Mouse (Mus musculus) erythroid progenitor cell, adult 5-6 weeks (primary cell): ENCODE results near the gene Setd2. TPM values are rescaled to one million over a fixed set of nuclear protein-coding genes. Genes with fewer than 3 reads are reported as not detected.

Experiments used
- ATAC-seq: replicated peaks from 2 replicates; pipeline ENCODE4 v1.8.0; 2016; ENCODE audit warnings: moderate number of reproducible peaks, mild to moderate bottlenecking, moderate TSS enrichment, inconsistent platforms; ENCODE audit not compliant: poor library complexity, low FRiP score, severe bottlenecking
- total RNA-seq, 2 experiments: library from RNA; stranded (forward) in 1 of 2; stranded (reverse) in 1 of 2; fragments of 150-400 nt in 1 of 2; fragments of 186-747, 209-891 nt in 1 of 2; gene quantifications; 2 replicates each; pipeline versions ENCODE4 v1.2.3 to v1.2.4; 2015 to 2017; ENCODE audit warnings: low replicate concordance in 2 of 2

Setd2 gene
- 157 and 174 TPM in 2 replicates for total RNA-seq (2015; ENCODE audit: low replicate concordance)
- 279 and 283 TPM in 2 replicates for total RNA-seq (2017; ENCODE audit: low replicate concordance)

DNA sequence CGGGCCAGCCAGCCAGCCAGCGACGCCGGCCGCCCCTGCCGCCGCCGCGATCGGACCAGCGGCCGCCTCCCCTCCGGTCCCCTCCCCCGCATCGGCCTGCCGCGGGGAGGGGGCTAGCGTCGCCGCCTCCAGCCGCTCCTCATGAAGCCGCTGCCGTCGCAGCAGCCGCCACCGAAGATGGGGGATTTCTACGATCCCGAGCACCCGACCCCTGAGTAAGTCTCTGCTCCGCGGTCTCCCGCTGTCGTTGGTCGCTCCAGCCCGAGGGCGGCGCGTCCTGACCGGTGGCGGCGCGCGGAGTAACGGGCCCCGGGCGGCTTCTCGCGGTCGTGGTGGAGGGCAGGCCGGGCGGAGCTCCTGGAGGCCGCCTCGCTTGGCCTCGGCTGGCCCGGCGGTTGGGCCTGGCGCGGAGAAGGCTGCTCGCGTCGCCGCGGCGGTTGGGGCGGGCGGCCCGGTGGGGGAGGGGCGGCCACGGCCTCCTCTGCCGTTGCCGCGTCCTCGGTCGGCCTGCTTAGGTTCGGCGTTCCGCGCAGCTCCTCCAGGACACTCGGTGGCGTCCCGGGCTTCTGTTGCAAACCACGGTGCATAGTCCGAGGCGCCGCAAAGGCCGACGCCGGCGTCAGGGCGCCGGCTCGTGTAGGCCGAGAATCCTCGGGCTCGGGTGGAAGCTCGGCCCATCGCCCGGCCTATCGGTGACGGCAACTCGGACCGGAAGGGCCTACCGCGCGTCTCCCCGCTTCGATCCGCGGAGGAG is at the start of gene Setd2:
Gene Setd2, plus strand, starts transcription at position 60 of the 754 bp plus-strand sequence.
- peak; percentile 44 for ATAC-seq

- ATAC-seq: no peak
Observed at GRCm38 (mm10) chr9:110488841-110489240, 43.6 kb upstream of the Setd2 start.

- ATAC-seq: no peak
Observed at GRCm38 (mm10) chr9:110490913-110491312, 41.5 kb upstream of the Setd2 start.

GRCm38 (mm10) chr9:110525737-110526136 is 6.7 kb upstream of the Setd2 start:
- no peak for ATAC-seq

DNA sequence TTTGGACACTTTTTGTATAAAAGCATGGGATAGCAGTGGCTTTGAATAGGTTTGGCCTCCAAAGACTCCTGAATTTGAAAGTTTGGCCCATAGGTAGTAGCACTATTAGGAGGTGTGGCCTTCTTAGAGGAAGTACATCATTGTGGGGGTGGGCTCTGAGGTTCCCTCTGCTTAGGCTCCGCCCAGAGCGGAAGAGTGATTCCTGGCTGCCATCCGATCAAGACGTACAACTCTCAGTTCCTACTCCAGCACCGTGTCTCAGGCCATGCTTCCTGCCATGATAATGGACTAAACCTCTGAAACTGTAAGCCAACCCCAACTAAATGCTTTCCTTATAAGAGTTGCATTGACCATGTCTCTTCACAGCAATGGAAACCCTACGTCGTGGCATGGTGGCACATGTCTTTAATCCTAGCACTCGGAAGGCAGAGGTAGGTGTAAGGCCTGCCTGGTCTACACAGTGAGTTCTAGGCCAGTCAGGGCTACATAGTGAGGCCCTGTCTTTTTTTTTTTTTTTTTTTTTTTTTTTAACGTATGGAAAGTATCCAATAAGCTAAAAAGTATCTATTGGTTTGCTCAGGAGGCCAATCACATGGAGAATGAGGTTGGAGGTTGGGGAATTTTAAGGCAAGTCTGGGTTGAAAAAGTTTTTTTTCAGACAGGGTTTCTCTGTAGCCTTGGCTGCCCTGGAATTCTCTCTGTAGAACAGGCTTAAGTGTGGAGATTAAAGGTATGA is 3.2 kb upstream of the Setd2 start:
- ATAC-seq: no peak

GRCm38 (mm10) chr9:110530650-110531049 is 1.7 kb upstream of the Setd2 start:
- ATAC-seq: no peak

- no peak for ATAC-seq
Observed at GRCm38 (mm10) chr9:110531151-110531791, 1.1 kb upstream of the Setd2 start.

DNA sequence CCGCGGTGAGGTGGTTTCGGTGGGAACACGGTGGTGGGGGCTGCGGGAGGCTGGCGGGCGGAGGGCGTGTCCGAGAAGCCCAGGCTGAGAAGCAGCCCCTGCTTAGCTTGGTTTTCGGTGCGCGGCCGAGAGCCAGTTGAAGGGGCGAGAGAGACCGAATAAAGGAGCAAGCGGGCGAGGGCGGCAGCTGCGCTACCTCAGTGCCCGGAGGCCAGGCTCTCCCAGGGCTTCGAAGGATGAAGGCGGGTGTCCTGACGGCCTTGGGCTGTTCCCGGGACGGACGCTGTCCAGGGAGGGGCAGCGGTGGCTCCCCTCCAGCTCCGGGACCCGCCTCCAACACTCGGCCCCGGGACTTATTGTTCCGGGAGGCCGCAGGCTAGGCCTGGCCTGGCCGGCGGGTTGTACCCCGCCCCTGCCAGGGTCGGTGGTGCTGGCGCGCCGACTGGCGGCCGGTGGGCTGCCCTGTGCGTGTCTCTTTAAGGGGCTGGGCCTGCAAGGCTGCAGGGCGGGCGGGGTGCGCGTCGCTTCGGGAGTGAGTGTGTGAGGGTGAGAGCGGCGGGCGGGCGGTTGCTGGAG is 395 bp upstream of the Setd2 start:
- peak; percentile 90 for ATAC-seq

DNA sequence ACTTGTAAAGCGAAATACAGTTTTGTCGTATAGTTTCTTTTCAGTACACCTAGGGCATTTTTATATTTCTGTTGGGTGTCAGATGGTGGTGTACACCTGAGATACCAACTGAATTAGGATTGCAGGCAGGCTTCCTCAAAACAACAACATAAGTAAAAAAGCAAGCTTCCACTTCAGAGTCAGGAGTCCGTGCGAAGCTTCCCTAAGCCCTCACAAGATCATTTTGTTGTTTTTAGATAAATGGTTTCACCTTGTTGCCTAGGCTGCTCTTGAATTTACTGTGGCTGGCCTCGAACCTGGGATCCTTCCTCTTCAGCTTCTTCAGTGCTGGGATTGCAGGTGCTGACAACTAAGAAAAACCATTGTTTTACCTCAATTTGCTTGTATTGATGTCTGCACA is 1.2 kb downstream of the Setd2 start:
- ATAC-seq: no peak

DNA sequence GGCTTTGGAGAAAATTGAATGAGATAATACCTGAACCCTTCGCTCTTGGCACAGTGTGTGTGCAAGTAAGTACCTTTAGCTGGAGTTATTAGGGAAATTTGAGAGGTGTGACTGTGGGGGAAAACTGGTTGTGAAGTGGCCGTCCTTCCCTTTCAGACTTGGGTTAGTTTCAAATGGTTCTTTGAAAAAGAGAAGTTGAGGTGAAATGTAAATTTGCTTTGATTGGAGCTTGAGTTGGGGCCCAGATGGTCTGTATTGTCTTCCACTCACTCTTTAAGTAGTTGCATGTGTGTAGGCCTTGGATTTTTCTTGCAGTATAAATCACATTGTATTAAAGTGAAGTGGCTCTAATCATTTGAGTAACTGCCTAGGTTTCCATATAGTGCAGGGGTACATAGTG is 2.7 kb downstream of the Setd2 start:
- no peak for ATAC-seq

GRCm38 (mm10) chr9:110536636-110537035 is 4.2 kb downstream of the Setd2 start:
- ATAC-seq: no peak

GRCm38 (mm10) chr9:110538511-110538910 is 6.1 kb downstream of the Setd2 start:
- no peak for ATAC-seq

DNA sequence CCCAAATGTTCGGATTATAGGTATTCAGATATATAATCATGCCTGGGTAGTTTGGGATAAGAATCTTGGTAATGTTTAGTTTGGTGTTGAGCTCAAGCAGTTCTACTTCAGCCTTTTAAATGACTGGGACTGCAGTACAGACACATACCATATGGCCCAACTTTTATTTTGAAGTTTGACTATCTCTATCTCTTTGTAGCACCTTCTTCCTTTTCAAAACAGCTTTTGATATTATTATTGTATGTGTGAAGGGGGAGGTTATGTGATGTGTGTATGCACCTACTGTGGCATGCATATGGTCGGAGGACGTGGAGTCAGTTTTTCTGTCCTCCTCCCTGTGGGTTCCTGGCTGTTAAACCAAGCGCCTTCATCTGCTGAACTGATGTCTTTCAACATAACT is 9.6 kb downstream of the Setd2 start:
- ATAC-seq: no peak

DNA sequence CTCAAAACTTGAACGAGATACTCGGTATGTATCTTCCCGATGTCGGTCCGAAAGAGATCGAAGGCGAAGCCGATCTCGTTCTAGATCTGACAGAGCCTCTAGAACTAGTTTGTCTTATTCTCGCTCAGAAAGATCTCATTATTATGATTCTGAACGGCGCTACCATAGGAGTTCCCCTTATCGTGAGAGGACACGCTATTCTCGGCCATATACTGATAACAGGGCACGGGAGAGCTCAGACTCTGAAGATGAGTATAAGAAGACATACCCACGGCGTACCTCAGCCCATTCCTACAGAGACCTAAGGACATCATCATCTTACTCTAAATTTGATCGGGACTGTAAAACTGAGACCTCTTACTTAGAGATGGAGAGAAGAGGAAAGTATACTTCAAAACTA is 15.9 kb downstream of the Setd2 start:
- peak; percentile 83 for ATAC-seq

DNA sequence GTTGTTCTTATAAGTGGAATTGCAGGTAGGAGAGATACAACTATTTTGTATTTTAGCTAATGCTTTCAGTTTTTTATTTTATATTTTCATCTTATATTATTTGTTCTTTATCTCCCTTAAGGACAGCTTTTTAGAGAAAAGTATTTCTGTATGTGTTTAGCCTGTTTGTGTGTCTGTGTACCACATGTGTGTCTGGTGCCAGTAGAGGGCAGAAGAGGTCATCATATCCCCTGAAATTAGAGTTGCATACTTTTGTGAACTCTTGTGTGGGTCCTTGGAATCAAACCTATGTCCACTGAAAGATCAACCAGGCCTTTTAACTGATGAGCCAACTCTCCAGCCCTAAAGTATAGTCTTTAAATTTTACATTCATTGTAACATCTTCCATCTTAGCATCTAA is 35.9 kb downstream of the Setd2 start:
- no peak for ATAC-seq

- no peak for ATAC-seq
Observed at GRCm38 (mm10) chr9:110582161-110582560, 49.8 kb downstream of the Setd2 start.

DNA sequence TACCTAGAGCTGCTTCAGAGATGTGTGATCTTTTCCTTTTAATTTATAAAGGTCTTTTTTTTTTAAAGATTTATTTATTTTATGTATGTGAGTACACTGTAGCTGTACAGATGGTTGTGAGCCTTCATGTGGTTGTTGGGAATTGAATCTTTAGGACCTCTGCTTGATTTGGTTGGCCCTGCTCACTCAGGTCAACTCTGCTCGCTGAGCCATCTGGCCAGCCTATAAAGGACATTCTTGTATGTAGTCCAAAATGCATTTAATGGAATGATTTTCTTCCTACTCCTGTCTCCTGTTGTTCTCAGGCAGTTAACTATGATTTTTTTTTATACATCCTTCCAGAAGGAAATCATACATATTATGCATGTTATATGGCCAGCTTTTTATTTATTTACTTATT is 51.1 kb downstream of the Setd2 start:
- no peak for ATAC-seq

- ATAC-seq: no peak
Observed at GRCm38 (mm10) chr9:110611471-110611870, 79.1 kb downstream of the Setd2 start.

GRCm38 (mm10) chr9:110617081-110617480 is 84.7 kb downstream of the Setd2 start:
- no peak for ATAC-seq

GRCm38 (mm10) chr9:110620180-110620579 is 87.8 kb downstream of the Setd2 start:
- ATAC-seq: no peak
